Mouse (Mus musculus) urinary bladder, adult 2 months (tissue): ENCODE data around the gene Msto1. TPM values are rescaled to one million over a fixed set of nuclear protein-coding genes. Genes with fewer than 3 reads are reported as not detected.
"Not testable (repeated sequence)": the region's sequence is repeated elsewhere in the genome, so short reads cannot be mapped to it uniquely, and the experiment has no call there.

Experiments used
- DNase-seq: peaks from one replicate; pipeline ENCODE4 v3.0.0; 2022; ENCODE audit warnings: low spot score
- polyA plus RNA-seq: library from polyadenylated mRNA; depleted of rRNA; stranded (reverse); fragments of >200 nt; gene quantifications from 2 replicates; pipeline ENCODE4 v1.2.3, GENCODE M21; 2012; rRNA removed

The Msto1 gene
- polyA plus RNA-seq, 1 experiment, result 32.8 TPM

DNA sequence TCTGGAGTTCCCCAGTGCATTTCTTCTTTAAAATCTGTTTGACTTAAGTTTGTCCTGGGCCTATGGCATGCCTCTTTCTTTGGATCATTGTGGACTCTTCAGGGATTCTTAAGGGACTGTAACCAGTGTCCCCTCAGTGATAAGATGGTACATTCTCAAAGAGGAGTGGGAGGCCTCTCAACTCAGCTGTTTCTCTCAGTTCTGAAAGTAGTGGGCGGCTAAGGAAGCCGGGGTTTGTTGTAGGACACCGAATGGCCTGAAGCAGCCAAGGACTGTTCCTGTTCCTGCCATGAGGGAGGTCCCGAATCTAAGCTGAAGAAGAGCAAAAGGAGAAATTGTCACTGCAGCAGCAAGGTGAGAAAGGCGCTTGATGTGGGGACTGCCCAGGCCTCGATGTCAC is 8.6 kb downstream of the Msto1 start:
- no peak for DNase-seq

DNA sequence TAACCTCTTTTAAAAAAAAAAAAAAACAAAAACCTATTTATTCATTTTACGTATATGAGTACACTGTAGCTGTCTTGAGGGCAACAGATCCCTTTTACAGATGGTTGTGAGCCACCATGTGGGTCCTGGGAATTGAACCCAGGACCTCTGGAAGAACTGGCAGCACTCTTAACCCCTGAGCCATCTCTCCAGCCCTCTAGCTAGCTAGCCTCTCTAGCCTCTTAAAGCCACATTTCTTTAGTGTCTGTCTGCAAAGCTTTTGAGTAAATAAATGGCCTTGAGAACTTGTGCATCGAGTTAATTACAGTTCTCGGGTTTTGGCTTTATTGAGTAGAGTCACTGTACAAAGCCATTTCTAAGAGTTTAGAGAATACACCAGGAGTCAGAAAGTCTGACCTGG is 9.0 kb downstream of the Msto1 start:
- no peak for DNase-seq

DNA sequence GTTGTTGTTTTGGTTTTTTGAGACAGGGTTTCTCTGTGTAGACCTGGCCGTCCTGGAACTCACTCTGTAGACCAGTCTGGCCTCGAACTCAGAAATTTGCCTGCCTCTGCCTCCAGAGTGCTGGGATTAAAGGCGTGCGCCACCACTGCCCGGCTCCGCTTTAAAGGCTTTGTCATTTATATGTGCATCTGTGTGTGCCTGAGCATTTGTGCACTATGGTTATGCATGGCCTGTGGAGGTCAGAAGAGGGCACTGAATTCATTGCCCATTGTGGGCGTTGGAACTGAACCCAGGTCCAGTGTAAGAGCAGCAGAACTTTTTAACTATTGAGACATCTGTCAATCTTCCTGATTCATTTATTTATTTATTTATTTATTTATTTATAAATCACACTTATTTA is 20.8 kb downstream of the Msto1 start:
- DNase-seq, result not testable (repeated sequence)

DNA sequence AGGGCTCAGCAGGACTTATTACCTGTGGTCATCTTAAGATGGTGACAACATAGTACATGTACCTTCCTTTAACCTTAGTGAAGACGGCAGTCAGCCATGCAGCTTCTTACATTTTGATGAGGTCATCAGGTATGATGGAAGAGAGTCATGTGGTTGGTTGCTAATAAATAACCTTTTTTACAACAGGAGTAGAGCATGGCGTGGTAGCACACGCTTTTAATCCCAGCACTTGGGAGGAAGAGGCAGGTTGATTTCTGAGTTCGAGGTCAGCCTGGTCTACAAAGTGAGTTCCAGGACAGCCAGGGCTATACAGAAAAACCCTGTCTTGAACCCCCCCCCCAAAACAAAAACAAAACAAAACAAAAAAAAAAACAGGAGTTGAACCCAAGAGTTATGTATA is 31.3 kb downstream of the Msto1 start:
- not testable (repeated sequence) for DNase-seq

DNA sequence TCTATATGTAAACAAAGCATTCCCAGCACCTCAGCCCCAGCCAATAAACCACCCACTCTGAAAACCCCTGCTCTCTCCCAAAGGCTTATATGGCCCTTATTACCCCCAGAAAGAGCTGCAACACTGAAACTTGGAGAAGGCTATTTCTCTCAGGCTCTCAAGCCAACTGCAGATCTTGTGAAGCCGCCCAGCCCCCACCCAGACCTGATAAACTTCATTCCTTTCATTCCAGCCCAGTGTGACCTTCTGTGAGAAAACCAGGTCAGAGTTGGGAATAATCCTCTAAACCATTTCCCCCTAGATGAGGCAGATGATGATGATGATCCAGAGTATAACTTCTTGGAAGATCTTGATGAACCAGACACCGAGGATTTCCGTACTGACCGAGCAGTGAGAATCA is 45.4 kb downstream of the Msto1 start:
- DNase-seq, result not testable (repeated sequence)

DNA sequence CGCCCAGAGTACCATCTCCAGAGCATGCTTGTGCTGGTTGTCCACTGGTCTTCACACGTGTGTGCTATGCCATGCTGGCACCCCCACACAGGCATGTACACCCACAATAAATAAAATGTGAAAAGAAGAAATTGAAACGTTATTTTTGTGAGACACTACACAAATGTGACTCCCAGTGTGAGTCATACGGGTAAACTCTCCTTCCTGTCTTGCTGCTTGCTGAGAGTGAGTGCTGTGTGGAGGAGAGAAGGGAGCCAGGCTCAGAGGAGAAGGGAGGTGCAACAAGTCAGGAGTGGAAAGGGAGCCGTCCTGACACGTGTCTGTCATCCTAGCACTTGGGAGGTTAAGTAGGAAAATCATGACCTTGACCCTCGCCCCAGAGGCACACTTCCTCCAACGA is 46.6 kb downstream of the Msto1 start:
- DNase-seq, result not testable (repeated sequence)

DNA sequence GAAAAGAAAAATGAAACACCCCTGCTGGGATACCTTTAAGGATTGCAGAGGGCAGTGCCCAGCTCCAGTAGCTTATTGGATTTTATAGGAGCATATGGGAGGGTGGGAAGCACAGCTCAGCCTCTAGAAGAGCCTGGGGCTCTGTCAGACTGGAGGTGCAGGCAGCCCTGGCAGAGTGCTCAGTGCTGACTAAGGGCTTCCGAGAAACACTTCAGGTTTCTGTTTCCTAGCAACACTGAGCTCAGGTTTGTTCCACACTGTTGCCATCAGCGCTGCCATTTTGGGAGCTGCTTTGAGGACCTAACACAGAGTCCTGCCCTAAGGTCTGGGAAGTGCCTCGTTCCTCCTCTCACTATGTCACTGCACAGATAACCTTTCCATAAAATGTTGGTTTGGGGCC is 47.1 kb downstream of the Msto1 start:
- DNase-seq, result not testable (repeated sequence)

DNA sequence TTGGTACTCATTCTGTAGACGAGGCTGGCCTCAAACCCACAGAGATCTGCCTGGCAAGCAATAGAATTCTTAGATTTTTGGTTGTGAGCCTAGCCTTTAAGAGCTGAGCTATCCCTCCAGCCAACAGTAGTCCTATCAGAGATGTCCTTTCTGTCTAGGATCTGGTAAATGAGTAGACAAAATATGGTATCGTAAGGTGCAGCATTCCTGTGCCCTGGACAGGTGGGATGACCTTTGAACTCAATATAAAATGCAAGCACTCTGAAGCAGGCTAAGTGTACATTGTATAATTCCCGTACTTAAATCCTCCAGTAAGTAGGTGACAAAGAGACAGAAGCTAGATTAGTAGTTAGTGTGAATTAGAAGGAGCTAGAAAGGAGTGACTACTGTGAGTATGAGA is 51.7 kb downstream of the Msto1 start:
- DNase-seq, result no peak

DNA sequence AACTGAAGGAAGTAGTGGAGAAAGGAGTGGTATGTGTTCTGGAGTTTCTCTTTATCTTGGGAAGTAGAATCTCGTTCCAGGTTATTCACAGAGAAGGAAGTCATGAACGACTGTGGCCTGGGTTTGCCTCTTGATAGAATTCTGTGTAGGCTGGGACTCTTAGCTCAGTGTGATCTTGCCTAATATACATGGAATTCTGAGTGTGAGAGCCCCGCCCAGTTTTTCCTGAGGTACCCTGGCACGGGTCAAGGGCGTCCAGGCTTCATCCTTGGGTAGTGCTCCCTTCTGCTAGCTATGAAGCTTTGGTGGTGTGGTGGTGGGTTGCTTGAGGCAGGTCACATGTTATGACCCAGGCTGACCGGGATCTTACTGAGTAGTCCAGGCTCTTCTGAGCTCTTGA is 58.0 kb downstream of the Msto1 start:
- no peak for DNase-seq

Other genes starting within 250 kb of the Msto1 start
- 76.3 and 121 TPM in 2 replicates for gene Khdc4, start 228.2 kb downstream of the Msto1 start, polyA plus RNA-seq
- gene Rit1, start 197.2 kb downstream of the Msto1 start, polyA plus RNA-seq, result 81.4 and 89.3 TPM in 2 replicates
- gene Syt11, start 138.8 kb downstream of the Msto1 start, polyA plus RNA-seq, result 9.7 and 11.3 TPM in 2 replicates
- 15.2 and 19.1 TPM in 2 replicates for gene Gon4l, start 78.8 kb downstream of the Msto1 start, polyA plus RNA-seq
- gene Ash1l, start 36.6 kb upstream of the Msto1 start, polyA plus RNA-seq, result 20.0 and 23.8 TPM in 2 replicates
- gene Dap3, start 37.2 kb upstream of the Msto1 start, polyA plus RNA-seq, result 111 and 117 TPM in 2 replicates
- 45.9 and 51.5 TPM in 2 replicates for gene Rusc1, start 179.3 kb upstream of the Msto1 start, polyA plus RNA-seq
- not detected in 2 replicates for gene Gm43738, start 187.1 kb upstream of the Msto1 start, polyA plus RNA-seq
- gene Fdps, start 188.0 kb upstream of the Msto1 start, polyA plus RNA-seq, result 83.1 and 101 TPM in 2 replicates
- gene Pklr, start 222.1 kb upstream of the Msto1 start, polyA plus RNA-seq, result not detected in 2 replicates
- gene Hcn3, start 246.2 kb upstream of the Msto1 start, polyA plus RNA-seq, result 0.44 and 0.49 TPM in 2 replicates